Mouse (Mus musculus) ES-Bruce4 (cell line): ENCODE measurements at regions not wholly inside any gene's neighbourhood (a gene's known extent, or its start where the extent isn't known, plus 50 kb on each side); places are given as distances from the start of the nearest gene placed in this dataset.

Experiments used
- H3K27ac ChIP-seq: 2 replicates; pipeline ENCODE4 v1.5.1; 2012; ENCODE audit warnings: low read length, inconsistent platforms; ENCODE audit not compliant: insufficient read depth
- H3K27me3 ChIP-seq: 2 replicates; pipeline ENCODE4 v1.6.1; 2012; ENCODE audit warnings: mild to moderate bottlenecking, low read length, inconsistent platforms; ENCODE audit not compliant: control insufficient read depth, poor library complexity, insufficient read depth, severe bottlenecking
- H3K36me3 ChIP-seq: 2 replicates; pipeline ENCODE4 v1.6.1; 2012; ENCODE audit warnings: inconsistent platforms, mild to moderate bottlenecking, low read length, moderate library complexity; ENCODE audit not compliant: control insufficient read depth, poor library complexity, insufficient read depth, severe bottlenecking
- H3K4me1 ChIP-seq: one replicate; pipeline ENCODE4 v1.8.1; 2011; ENCODE audit warnings: low read length; ENCODE audit not compliant: control insufficient read depth, insufficient read depth
- H3K4me3 ChIP-seq: 2 replicates; pipeline ENCODE4 v1.5.1; 2011; ENCODE audit warnings: low read depth, mild to moderate bottlenecking, low read length
- H3K9ac ChIP-seq: 2 replicates; pipeline ENCODE4 v1.6.1; 2012; ENCODE audit warnings: low read depth, mild to moderate bottlenecking, inconsistent platforms; ENCODE audit not compliant: poor library complexity, severe bottlenecking
- H3K9me3 ChIP-seq: replicated peaks from 2 replicates; pipeline ENCODE4 v1.6.1; 2012; ENCODE audit warnings: mild to moderate bottlenecking, low read length, inconsistent platforms; ENCODE audit not compliant: control insufficient read depth, poor library complexity, insufficient read depth, severe bottlenecking
- CTCF ChIP-seq: IDR thresholded peaks from one replicate; pipeline ENCODE4 v1.8.1; 2011; ENCODE audit warnings: low read depth, low read length
- EP300 ChIP-seq: IDR thresholded peaks from 2 replicates; pipeline ENCODE4 v1.6.1; 2011; ENCODE audit warnings: low read depth, low read length; ENCODE audit not compliant: insufficient read depth
- POLR2A ChIP-seq: IDR thresholded peaks from one replicate; pipeline ENCODE4 v1.8.1; 2011; ENCODE audit warnings: low read length; ENCODE audit not compliant: insufficient read depth

GRCm38 (mm10) chr6:7120136-7120535 lies 164.3 kb downstream of the Sdhaf3 start:
- Histone ChIP-seq H3K9me3 (no peaks in the 10 kb centered on the region), H3K36me3 (no peaks in the 10 kb centered on the region)
- TF ChIP-seq EP300 (no peak), POLR2A (no peak), CTCF (peak; percentile 53)

GRCm38 (mm10) chr6:7133042-7133441 lies 177.2 kb downstream of the Sdhaf3 start:
- H3K27ac ChIP-seq: no peak overlapping the region
- H3K27me3 ChIP-seq: no peaks in the 10 kb centered on the region

More at GRCm38 (mm10) chr6:7120136-7120535, 164.3 kb downstream of the Sdhaf3 start:
- H3K4me1 ChIP-seq: no peaks in the 10 kb centered on the region
- H3K9ac ChIP-seq: no peak overlapping the region
- H3K4me3 ChIP-seq: no peak overlapping the region
- no peaks in the 10 kb centered on the region for H3K27me3 ChIP-seq
- H3K27ac ChIP-seq: no peak overlapping the region

GRCm38 (mm10) chr6:7134062-7134461 lies 178.3 kb downstream of the Sdhaf3 start:
- H3K27ac ChIP-seq: no peak overlapping the region
- no peaks in the 10 kb centered on the region for H3K36me3 ChIP-seq
- no peaks in the 10 kb centered on the region for H3K4me1 ChIP-seq
- H3K27me3 ChIP-seq: no peaks in the 10 kb centered on the region
- H3K4me3 ChIP-seq: no peak overlapping the region
- no peaks in the 10 kb centered on the region for H3K9me3 ChIP-seq
- no peak for TF ChIP-seq POLR2A
- TF ChIP-seq CTCF: no peak
- no peak for TF ChIP-seq EP300
- no peak overlapping the region for H3K9ac ChIP-seq

More at GRCm38 (mm10) chr6:7133042-7133441, 177.2 kb downstream of the Sdhaf3 start:
- no peaks in the 10 kb centered on the region for H3K36me3 ChIP-seq
- H3K4me1 ChIP-seq: no peaks in the 10 kb centered on the region
- TF ChIP-seq EP300 (no peak), CTCF (no peak), POLR2A (no peak)
- H3K4me3 ChIP-seq: no peak overlapping the region
- no peak overlapping the region for H3K9ac ChIP-seq
- H3K9me3 ChIP-seq: no peaks in the 10 kb centered on the region

GRCm38 (mm10) chr6:7134888-7135287 lies 179.1 kb downstream of the Sdhaf3 start:
- H3K9ac ChIP-seq: no peak overlapping the region
- H3K9me3 ChIP-seq: no peaks in the 10 kb centered on the region
- TF ChIP-seq CTCF: no peak
- no peak for TF ChIP-seq EP300
- TF ChIP-seq POLR2A: no peak

GRCm38 (mm10) chr6:7181711-7182110 lies 225.9 kb downstream of the Sdhaf3 start:
- TF ChIP-seq POLR2A (no peak), EP300 (no peak), CTCF (no peak)
- peaks cover 2% of the 10 kb centered on the region for H3K9me3 ChIP-seq
- H3K27ac ChIP-seq: no peak overlapping the region
- H3K27me3 ChIP-seq: no peaks in the 10 kb centered on the region
- no peak overlapping the region for H3K9ac ChIP-seq
- no peak overlapping the region for H3K4me3 ChIP-seq
- no peaks in the 10 kb centered on the region for H3K36me3 ChIP-seq
- no peaks in the 10 kb centered on the region for H3K4me1 ChIP-seq

More at GRCm38 (mm10) chr6:7134888-7135287, 179.1 kb downstream of the Sdhaf3 start:
- Histone ChIP-seq H3K4me1 (no peaks in the 10 kb centered on the region), H3K27ac (no peak overlapping the region), H3K36me3 (no peaks in the 10 kb centered on the region), H3K4me3 (no peak overlapping the region), H3K27me3 (no peaks in the 10 kb centered on the region)

GRCm38 (mm10) chr6:7199046-7199599 lies 243.3 kb downstream of the Sdhaf3 start:
- H3K4me3 ChIP-seq: no peak overlapping the region
- no peak overlapping the region for H3K9ac ChIP-seq
- H3K27ac ChIP-seq: no peak overlapping the region
- no peaks in the 10 kb centered on the region for H3K4me1 ChIP-seq
- no peaks in the 10 kb centered on the region for H3K9me3 ChIP-seq
- H3K27me3 ChIP-seq: no peaks in the 10 kb centered on the region
- no peaks in the 10 kb centered on the region for H3K36me3 ChIP-seq
- TF ChIP-seq CTCF: no peak
- TF ChIP-seq POLR2A: no peak
- no peak for TF ChIP-seq EP300
